Mouse (Mus musculus) erythroblast, embryonic 14.5 days (primary cell): ENCODE results near the gene Arsa.

Source experiments
- GATA1 ChIP-seq: IDR thresholded peaks from 2 replicates; pipeline ENCODE4 v1.6.1; 2012; ENCODE audit warnings: low read length, inconsistent platforms, mixed read lengths
- TAL1 ChIP-seq: IDR thresholded peaks from 3 replicates; pipeline ENCODE4 v1.6.1; 2012; ENCODE audit warnings: low read length, inconsistent platforms, mixed read lengths

- TF ChIP-seq GATA1 (no peak), TAL1 (no peak)
These were observed 22.4 kb downstream of the Arsa start for GRCm38 (mm10) chr15:89454857-89455256.
